Mouse (Mus musculus) olfactory bulb, adult 2 months (tissue): ENCODE results near the gene Efhd2.

Experiments used
- CTCF ChIP-seq: fragments of 200-500 bp; IDR thresholded peaks from 2 replicates; pipeline ENCODE4 v1.5.1; 2012; ENCODE audit warnings: low read depth, mild to moderate bottlenecking, low read length, moderate library complexity; ENCODE audit not compliant: insufficient read depth
- POLR2A ChIP-seq: fragments of 200-500 bp; IDR thresholded peaks from 2 replicates; pipeline ENCODE4 v1.6.1; 2012; ENCODE audit warnings: mild to moderate bottlenecking, low read depth, low read length, moderate library complexity; ENCODE audit not compliant: insufficient read depth

GRCm38 (mm10) chr4:141858501-141858900 lies 16.2 kb downstream of the Efhd2 start:
- no peak for TF ChIP-seq POLR2A
- TF ChIP-seq CTCF, result no peak
